Mouse (Mus musculus): ENCODE results near the gene Alpk1. TPM values are rescaled to one million over a fixed set of nuclear protein-coding genes. Genes with fewer than 3 reads are reported as not detected.

Alpk1 gene
- total and polyA plus RNA-seq, 3 experiments = 1.2 to 9.2 (median 6.8) TPM

GRCm38 (mm10) chr3:127694802-127695771 lies 85.2 kb downstream of the Alpk1 start:
- DNase-seq = no peak

GRCm38 (mm10) chr3:127691230-127691629 lies 89.1 kb downstream of the Alpk1 start:
- no peak for DNase-seq

DNA sequence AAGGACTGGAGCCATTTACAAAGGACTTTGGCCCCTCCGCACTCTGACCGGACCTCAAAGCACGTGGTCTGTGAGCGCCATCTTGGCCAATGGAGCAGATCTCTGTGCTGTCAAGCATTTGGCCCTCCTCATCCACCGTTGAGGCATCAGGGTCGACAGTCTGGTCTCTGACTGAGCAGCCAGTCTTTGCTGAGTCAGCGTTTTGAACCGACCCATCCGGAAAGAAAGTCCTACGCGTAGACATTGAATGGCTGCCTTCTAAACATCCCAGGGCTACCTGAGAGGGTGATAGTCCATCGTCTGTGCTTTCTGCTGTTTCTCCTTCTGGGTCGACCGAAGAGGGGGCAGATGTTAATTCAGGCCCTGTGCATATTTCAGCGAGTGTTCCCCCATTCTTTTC lies 100.6 kb downstream of the Alpk1 start:
- no peak for DNase-seq

- DNase-seq = no peak
Observed at GRCm38 (mm10) chr3:127661646-127662531, 118.4 kb downstream of the Alpk1 start.

GRCm38 (mm10) chr3:127660712-127661111 lies 119.6 kb downstream of the Alpk1 start:
- DNase-seq = no peak

- DNase-seq = no peak
Observed at GRCm38 (mm10) chr3:127651742-127652653, 128.3 kb downstream of the Alpk1 start.

GRCm38 (mm10) chr3:127646156-127646825 lies 134.0 kb downstream of the Alpk1 start:
- no peak for DNase-seq

DNA sequence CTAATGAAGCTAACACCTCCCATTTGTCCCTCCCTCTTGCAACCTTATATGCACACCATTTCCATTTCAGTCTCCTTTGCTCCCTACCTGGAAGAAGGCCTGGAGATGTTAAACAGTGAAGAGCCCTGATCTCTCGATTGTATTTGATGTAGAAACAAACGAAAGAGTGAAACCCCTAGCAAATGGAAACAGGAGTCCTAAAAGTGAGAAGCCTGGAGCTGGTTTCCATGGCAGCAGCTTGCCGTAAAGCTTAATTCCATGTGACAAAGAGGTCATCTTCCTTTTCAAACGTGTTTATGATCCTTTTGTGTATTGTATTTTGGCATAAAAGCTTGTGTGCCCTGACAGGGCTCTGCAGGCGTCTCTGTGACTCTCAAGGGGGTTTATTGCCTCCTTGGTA lies 138.1 kb downstream of the Alpk1 start:
- no peak for DNase-seq

DNA sequence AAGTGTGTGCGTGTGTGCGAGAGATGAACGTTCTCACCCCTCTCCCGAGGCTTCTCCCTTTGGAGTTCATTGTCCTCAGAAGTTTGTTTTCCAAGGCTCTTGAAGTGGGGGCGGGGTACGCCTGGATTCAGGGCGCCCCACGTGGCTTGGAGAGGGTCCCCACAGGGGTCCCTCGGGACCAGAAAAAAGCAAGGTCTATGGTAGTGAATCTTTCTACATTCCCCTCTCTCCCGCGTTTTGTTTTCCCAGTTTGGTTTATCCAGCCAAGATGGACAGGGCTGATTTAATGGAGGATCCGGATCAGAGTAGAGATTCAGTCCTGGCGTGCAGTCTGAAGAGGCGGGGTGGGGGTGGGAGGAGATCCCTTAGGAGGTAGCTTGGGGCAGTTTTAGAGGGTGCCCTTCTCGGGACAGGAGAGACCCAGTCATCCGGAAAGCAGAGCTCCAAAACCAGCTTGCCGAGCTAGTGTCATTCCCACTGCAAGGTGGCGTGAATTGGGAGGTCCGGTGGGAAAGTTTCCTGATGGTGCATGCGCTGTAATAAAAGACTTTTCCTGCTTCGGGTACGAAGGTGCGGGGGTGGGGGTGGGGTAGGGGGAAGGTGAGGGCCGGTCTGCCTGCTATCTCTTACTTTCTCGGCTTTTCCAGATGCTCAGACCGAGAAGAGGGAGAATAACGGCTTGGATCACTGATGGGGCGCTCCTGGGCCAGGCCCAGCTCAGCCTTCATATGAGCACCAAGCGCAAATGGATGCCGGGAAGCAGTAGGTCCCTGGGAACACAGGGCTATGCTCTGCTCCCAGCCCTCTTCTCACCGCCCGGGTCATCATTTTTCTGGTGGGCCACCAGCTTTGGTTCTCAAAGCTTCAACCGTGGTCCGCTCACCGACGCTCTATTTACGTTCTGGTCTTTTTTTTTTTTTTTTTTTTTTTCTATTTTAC lies 139.3 kb downstream of the Alpk1 start:
- DNase-seq = no peak

DNA sequence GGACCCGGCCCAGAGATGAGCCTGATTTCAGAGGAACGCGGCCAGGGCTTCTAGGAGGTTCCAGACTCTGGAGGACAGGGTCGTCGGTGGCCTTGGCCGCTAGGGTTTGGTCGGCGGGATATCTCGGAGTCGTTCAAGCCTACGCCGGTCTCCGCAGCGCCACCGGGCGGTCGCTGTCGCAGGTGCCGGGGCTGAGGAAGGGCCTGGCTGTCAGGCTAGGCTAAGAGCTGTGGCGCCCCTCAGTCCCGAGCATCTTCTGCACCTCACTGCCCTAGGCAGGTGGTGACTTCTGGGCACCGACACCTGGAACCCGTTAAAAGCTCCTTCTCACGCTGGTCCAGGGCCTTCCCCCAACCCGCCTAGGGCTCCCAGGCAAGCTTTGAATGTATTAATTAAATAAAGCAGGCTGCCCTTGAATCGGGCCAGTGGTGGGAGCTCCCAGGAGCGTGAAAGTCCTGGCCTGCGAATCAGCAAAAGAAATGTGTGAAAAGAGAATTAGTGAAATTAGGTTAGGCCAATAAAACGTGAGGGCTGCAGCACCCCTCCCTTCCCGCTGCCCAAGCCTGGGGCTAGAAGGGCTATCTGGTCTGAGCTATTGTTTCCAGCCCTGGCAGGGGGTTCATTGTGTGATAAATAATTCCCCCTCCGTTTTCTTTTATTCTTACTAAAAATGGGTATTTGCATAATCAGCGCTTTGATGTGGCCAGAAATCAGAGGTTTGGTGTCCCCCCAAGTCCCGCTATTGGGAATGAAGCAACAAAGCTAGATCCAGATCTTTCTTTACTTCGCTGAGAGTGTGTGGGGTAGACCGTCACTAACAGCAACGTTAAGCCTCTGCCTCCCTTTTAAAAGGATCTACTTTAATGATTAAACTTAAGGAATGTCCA lies 140.2 kb downstream of the Alpk1 start:
- peak; percentile 10 for DNase-seq

DNA sequence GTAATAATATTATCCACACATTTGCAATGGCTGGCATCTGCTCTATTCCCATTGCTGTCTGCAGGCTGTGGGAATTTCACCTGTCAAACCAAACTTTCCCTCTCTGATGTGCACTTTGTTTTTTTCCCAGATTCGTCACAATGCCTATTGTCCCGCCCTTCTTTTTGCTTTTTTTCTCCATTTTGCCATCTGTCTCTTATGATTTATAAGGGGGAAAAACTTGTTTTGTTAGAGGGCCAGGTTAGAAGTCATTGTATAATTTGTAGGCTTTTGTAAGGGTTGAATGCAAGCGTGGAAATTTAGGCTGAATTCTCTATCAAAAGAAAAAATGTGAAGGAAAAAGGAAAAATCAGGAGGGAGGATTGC lies 145.4 kb downstream of the Alpk1 start:
- no peak for DNase-seq

- peak; percentile 76 for DNase-seq
Observed at GRCm38 (mm10) chr3:127634101-127634983, 146.0 kb downstream of the Alpk1 start.

GRCm38 (mm10) chr3:127633080-127634032 lies 147.0 kb downstream of the Alpk1 start, which contains the start of gene Neurog2:
TSS of gene Neurog2 (plus strand) at chr3:127633135.
- DNase-seq = peak; percentile 45

- peak; percentile 48 for DNase-seq
Observed at GRCm38 (mm10) chr3:127632531-127632930, 147.8 kb downstream of the Alpk1 start.

DNA sequence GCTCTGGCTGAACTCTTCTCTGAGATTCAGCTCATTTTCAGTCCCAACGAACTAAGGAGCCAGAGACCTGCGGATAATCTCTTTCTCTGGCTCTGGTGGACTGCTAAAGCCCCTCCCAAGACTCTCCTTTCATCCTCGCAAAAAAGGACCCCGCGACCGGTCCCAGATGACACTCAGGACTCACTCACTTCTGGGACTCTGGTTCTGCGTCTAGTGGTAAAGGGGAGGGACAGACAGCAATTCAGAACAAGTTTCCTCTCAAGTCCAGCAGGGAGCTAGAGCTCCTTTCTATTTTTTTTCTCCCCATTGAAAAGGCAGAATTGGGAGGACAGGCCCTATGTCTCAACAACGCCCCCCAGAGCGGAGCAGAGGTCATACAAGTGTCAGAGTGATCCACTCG lies 148.7 kb downstream of the Alpk1 start:
- peak; percentile 8 for DNase-seq

GRCm38 (mm10) chr3:127630735-127631372 lies 149.5 kb downstream of the Alpk1 start:
- no peak for DNase-seq
